Mouse (Mus musculus): Measurements from ENCODE around the gene Rufy1. TPM values are rescaled to one million over a fixed set of nuclear protein-coding genes. Genes with fewer than 3 reads are reported as not detected.
A peak's percentile ranks its signal among the peaks of the same experiment; 100 is the strongest.

Gene Rufy1
- total and polyA plus RNA-seq, 3 experiments, result 8.3 to 31.4 (median 13.8) TPM

- DNase-seq (ENCODE audit: low spot score), result peak; percentile 61
These were observed 52.8 kb downstream of the Rufy1 start for GRCm38 (mm10) chr11:50377892-50378684.

GRCm38 (mm10) chr11:50376911-50377891 lies 53.7 kb downstream of the Rufy1 start, which contains the start of gene Hnrnph1:
TSS of gene Hnrnph1 (plus strand) at chr11:50376990.
- ATAC-seq (ENCODE audit: extremely low read depth, insufficient number of reproducible peaks, low FRiP score, poor library complexity, severe bottlenecking) (peak; percentile 86), DNase-seq (ENCODE audit: low spot score) (peak; percentile 82)
- Histone ChIP-seq H3K36me3 (replicated peaks) (peaks cover 23% of the 10 kb centered on the region), H3K4me3 (ENCODE audit: low read depth, low read length) (peak within 1 kb of the TSS; percentile 93), H3K4me1 (ENCODE audit: insufficient read depth, low read depth, low read length) (peaks cover 29% of the 10 kb centered on the region), H3K9me3 (replicated peaks) (no peaks in the 10 kb centered on the region), H3K27me3 (ENCODE audit: insufficient read depth, low read length) (no peaks in the 10 kb centered on the region)
- TF ChIP-seq POLR2AphosphoS5 (IDR thresholded peaks at IDR 0.05; ENCODE audit: insufficient replicate concordance, low read depth, low read length), result peak; percentile 92
- no peak for TF ChIP-seq GATA2 (IDR thresholded peaks at IDR 0.05; ENCODE audit: borderline replicate concordance, low read depth, low read length)

More at GRCm38 (mm10) chr11:50377892-50378684, 52.8 kb downstream of the Rufy1 start:
- H3K9me3 ChIP-seq (replicated peaks), result no peaks in the 10 kb centered on the region
- TF ChIP-seq CTCF (IDR thresholded peaks at IDR 0.05; ENCODE audit: low read depth, low read length) (peak; percentile 32; the same call in 1 of the 2 replicates), GATA2 (IDR thresholded peaks at IDR 0.05; ENCODE audit: borderline replicate concordance, low read depth, low read length) (no peak)
- peaks cover 36% of the 10 kb centered on the region for H3K4me1 ChIP-seq (ENCODE audit: insufficient read depth, low read depth, low read length)
- no peaks in the 10 kb centered on the region for H3K27me3 ChIP-seq (ENCODE audit: insufficient read depth, low read length)
- H3K4me3 ChIP-seq (ENCODE audit: low read depth, low read length), result peak overlapping the region; percentile 93
- peaks cover 32% of the 10 kb centered on the region for H3K36me3 ChIP-seq (replicated peaks)
- no peak for ATAC-seq (ENCODE audit: extremely low read depth, insufficient number of reproducible peaks, low FRiP score, poor library complexity, severe bottlenecking)

GRCm38 (mm10) chr11:50376156-50376790 lies 54.7 kb downstream of the Rufy1 start:
- Histone ChIP-seq H3K9me3 (replicated peaks) (no peaks in the 10 kb centered on the region), H3K4me3 (ENCODE audit: low read depth, low read length) (peak overlapping the region; percentile 93), H3K4me1 (ENCODE audit: insufficient read depth, low read depth, low read length) (peaks cover 31% of the 10 kb centered on the region), H3K27me3 (ENCODE audit: insufficient read depth, low read length) (no peaks in the 10 kb centered on the region), H3K36me3 (replicated peaks) (peaks cover 17% of the 10 kb centered on the region)
- TF ChIP-seq POLR2AphosphoS5 (IDR thresholded peaks at IDR 0.05; ENCODE audit: insufficient replicate concordance, low read depth, low read length) (no peak), CTCF (IDR thresholded peaks at IDR 0.05; ENCODE audit: low read depth, low read length) (no peak), GATA2 (IDR thresholded peaks at IDR 0.05; ENCODE audit: borderline replicate concordance, low read depth, low read length) (no peak), TAL1 (conservative IDR thresholded peaks at IDR 0.05; ENCODE audit: low read depth, low read length) (no peak), GATA1 (IDR thresholded peaks at IDR 0.05; ENCODE audit: borderline replicate concordance, low read length) (no peak)
- ATAC-seq (ENCODE audit: extremely low read depth, insufficient number of reproducible peaks, low FRiP score, poor library complexity, severe bottlenecking), result no peak
- no peak for DNase-seq (ENCODE audit: low spot score)

- Histone ChIP-seq H3K27me3 (ENCODE audit: insufficient read depth, low read length) (no peaks in the 10 kb centered on the region), H3K36me3 (replicated peaks) (peaks cover 15% of the 10 kb centered on the region), H3K4me1 (ENCODE audit: insufficient read depth, low read depth, low read length) (peaks cover 38% of the 10 kb centered on the region), H3K4me3 (ENCODE audit: low read depth, low read length) (no peak overlapping the region), H3K9me3 (replicated peaks) (no peaks in the 10 kb centered on the region)
- no peak for DNase-seq (ENCODE audit: low spot score)
- no peak for ATAC-seq (ENCODE audit: extremely low read depth, insufficient number of reproducible peaks, low FRiP score, poor library complexity, severe bottlenecking)
- TF ChIP-seq CTCF (IDR thresholded peaks at IDR 0.05; ENCODE audit: low read depth, low read length), result no peak
- no peak for TF ChIP-seq TAL1 (conservative IDR thresholded peaks at IDR 0.05; ENCODE audit: low read depth, low read length)
- TF ChIP-seq GATA2 (IDR thresholded peaks at IDR 0.05; ENCODE audit: borderline replicate concordance, low read depth, low read length), result no peak
These were observed 55.5 kb downstream of the Rufy1 start for GRCm38 (mm10) chr11:50375421-50375820.

- Histone ChIP-seq H3K4me3 (ENCODE audit: low read depth, low read length) (no peak overlapping the region), H3K4me1 (ENCODE audit: insufficient read depth, low read depth, low read length) (peaks cover 45% of the 10 kb centered on the region), H3K9me3 (replicated peaks) (no peaks in the 10 kb centered on the region), H3K36me3 (replicated peaks) (peaks cover 9% of the 10 kb centered on the region), H3K27me3 (ENCODE audit: insufficient read depth, low read length) (no peaks in the 10 kb centered on the region)
- DNase-seq (ENCODE audit: low spot score) (no peak), ATAC-seq (ENCODE audit: extremely low read depth, insufficient number of reproducible peaks, low FRiP score, poor library complexity, severe bottlenecking) (no peak)
- TF ChIP-seq POLR2AphosphoS5 (IDR thresholded peaks at IDR 0.05; ENCODE audit: insufficient replicate concordance, low read depth, low read length), result no peak
- no peak for TF ChIP-seq GATA1 (IDR thresholded peaks at IDR 0.05; ENCODE audit: borderline replicate concordance, low read length)
- TF ChIP-seq CTCF (IDR thresholded peaks at IDR 0.05; ENCODE audit: low read depth, low read length), result no peak
- no peak for TF ChIP-seq TAL1 (conservative IDR thresholded peaks at IDR 0.05; ENCODE audit: low read depth, low read length)
- no peak for TF ChIP-seq GATA2 (IDR thresholded peaks at IDR 0.05; ENCODE audit: borderline replicate concordance, low read depth, low read length)
These were observed 56.5 kb downstream of the Rufy1 start for GRCm38 (mm10) chr11:50374286-50375015.

All from G1E (cell line).